Mouse (Mus musculus) midbrain, embryonic 13.5 days (tissue): Measurements from ENCODE around the gene Med12. TPM values are rescaled to one million over a fixed set of nuclear protein-coding genes. Genes with fewer than 3 reads are reported as not detected.
"Not testable (repeated sequence)": the region's sequence is repeated elsewhere in the genome, so short reads cannot be mapped to it uniquely, and the experiment has no call there.

Experiments
- ATAC-seq: fragments of 200-750 bp; cut with Nextera tagmentation; 2 replicates; pipeline ENCODE4 v1.8.0; 2017; ENCODE audit warnings: mild to moderate bottlenecking, moderate TSS enrichment, moderate library complexity
- H3K27ac ChIP-seq: fragments of 300-500 bp; sonication (generic); 2 replicates; pipeline ENCODE4 v1.5.1; 2015; ENCODE audit warnings: inconsistent platforms, mild to moderate bottlenecking, moderate library complexity
- H3K27me3 ChIP-seq: fragments of 300-500 bp; sonication (generic); 2 replicates; pipeline ENCODE4 v1.6.1; 2015; ENCODE audit warnings: mild to moderate bottlenecking, inconsistent platforms
- H3K36me3 ChIP-seq: fragments of 300-500 bp; sonication (generic); 2 replicates; pipeline ENCODE4 v1.6.1; 2015; ENCODE audit warnings: mild to moderate bottlenecking, inconsistent platforms
- H3K4me1 ChIP-seq: fragments of 300-500 bp; sonication (generic); replicated peaks from 2 replicates; pipeline ENCODE4 v1.6.1; 2015; ENCODE audit warnings: inconsistent platforms
- H3K4me2 ChIP-seq: fragments of 300-500 bp; sonication (generic); replicated peaks from 2 replicates; pipeline ENCODE4 v1.6.1; 2015; ENCODE audit warnings: moderate library complexity, mild to moderate bottlenecking, inconsistent platforms
- H3K4me3 ChIP-seq: fragments of 300-500 bp; sonication (generic); replicated peaks from 2 replicates; pipeline ENCODE4 v1.5.1; 2015; ENCODE audit warnings: mild to moderate bottlenecking, inconsistent platforms
- H3K9ac ChIP-seq: fragments of 300-500 bp; sonication (generic); replicated peaks from 2 replicates; pipeline ENCODE4 v1.6.1; 2015; ENCODE audit warnings: mild to moderate bottlenecking, inconsistent platforms
- H3K9me3 ChIP-seq: fragments of 300-500 bp; sonication (generic); 2 replicates; pipeline ENCODE4 v1.6.1; 2016; ENCODE audit warnings: mild to moderate bottlenecking, inconsistent platforms
- WGBS: fragments of 180-500 bp; shearing (Covaris S2); methylation state at CpG from one replicate; pipeline ENCODE4 v1.1.7; 2015; 5-methylcytosine and 5-hydroxymethylcytosine counted together
- polyA plus RNA-seq: library from polyadenylated mRNA; unstranded; fragments of >200 nt; fragmentation: Nextera tagmentation; extraction: Ambion mirVana; gene quantifications from 2 replicates; pipeline ENCODE4 v1.2.1, GENCODE M21; 2015

The Med12 gene
- polyA plus RNA-seq, 1 experiment from 2014 or later: 33.9 TPM

DNA sequence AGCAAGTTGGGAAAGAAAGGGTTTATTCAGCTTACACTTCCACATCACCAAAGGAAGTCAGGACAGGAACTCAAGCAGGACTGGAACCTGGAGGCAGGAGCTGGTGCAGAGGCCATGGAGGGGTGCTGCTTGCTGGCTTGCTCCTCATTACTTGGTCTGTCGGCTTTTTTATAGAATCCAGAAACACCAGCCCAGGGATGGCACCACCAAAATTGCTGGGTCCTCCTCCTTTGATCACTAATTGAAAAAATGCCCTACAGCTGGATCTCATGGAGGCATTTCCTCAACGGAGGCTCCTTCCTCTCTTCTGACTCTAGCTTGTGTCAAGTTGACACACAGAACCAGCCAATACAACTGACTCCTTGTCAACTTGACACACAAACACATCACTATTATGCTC lies 69.0 kb downstream of the Med12 start:
- ATAC-seq, H3K4me3 ChIP-seq, H3K4me2 ChIP-seq, H3K9me3 ChIP-seq, H3K27me3 ChIP-seq, H3K4me1 ChIP-seq, H3K9ac ChIP-seq, H3K27ac ChIP-seq, H3K36me3 ChIP-seq: not testable (repeated sequence)
- WGBS: 64% methylated on average over 2 of the region's 2 CpGs

DNA sequence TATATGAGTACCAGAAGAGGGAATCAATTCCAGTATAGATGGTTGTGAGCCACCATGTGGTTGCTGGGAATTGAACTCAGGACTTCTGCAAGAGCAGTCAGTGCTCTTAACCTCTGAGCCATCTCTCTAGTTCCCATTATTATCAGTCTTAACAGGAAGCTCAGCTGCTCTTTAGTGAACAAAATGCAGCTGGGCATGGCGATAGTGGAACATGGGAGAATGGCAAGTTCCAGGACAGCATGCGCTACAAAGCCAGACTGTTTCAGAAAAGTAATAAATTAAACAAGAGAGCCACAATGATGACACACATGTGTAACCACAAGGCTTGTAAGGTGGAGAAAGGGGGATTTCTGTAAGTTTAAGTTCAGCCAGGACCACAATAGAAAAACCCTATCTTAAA lies 71.6 kb downstream of the Med12 start:
- Histone ChIP-seq H3K27me3 (0 out of 2 replicates have a peak, but pooled peaks cover 5% of the 10 kb centered on the region), H3K27ac (no peak overlapping the region), H3K9me3 (no peaks in the 10 kb centered on the region), H3K9ac (no peak overlapping the region), H3K36me3 (no peaks in the 10 kb centered on the region), H3K4me1 (no peaks in the 10 kb centered on the region), H3K4me3 (no peak overlapping the region), H3K4me2 (no peak overlapping the region)
- no peak for ATAC-seq
- WGBS: 94% methylated on average over 2 of the region's 2 CpGs

DNA sequence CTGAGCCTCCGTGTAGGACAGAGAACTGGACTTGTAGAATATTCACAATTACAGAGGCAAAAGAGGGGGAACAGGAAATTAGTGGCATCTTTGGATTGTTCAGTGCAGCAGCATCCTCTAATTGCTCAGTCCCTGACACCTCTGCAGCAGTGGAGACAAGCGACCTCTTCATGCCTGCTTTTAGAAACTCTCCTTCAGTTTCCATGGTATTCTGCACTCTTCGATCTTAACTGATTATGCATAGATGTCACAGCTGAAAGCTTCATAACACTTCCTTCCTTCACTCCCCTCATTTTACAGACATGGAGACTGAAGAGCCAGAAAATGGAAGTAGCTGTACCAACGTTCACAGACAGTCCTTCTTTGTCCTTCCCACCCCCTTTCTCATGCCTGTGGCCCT lies 72.6 kb downstream of the Med12 start:
- no peak overlapping the region for H3K4me3 ChIP-seq
- H3K36me3 ChIP-seq: no peaks in the 10 kb centered on the region
- H3K4me2 ChIP-seq: no peak overlapping the region
- ATAC-seq: no peak
- H3K27me3 ChIP-seq: 0 out of 2 replicates have a peak, but pooled peaks cover 5% of the 10 kb centered on the region
- WGBS: 64% methylated on average over 4 of the region's 4 CpGs
- no peak overlapping the region for H3K9ac ChIP-seq
- H3K27ac ChIP-seq: no peak overlapping the region
- no peaks in the 10 kb centered on the region for H3K4me1 ChIP-seq
- no peaks in the 10 kb centered on the region for H3K9me3 ChIP-seq

Other genes with a start within 250 kb of the Med12 start
- gene Tex11, start 214.4 kb upstream of the Med12 start, polyA plus RNA-seq: 0.06 TPM in 1 of 2 replicates, not detected in the other
- gene Slc7a3, start 188.0 kb upstream of the Med12 start, polyA plus RNA-seq: 0.96 and 1.1 TPM in 2 replicates
- gene Snx12, start 51.5 kb upstream of the Med12 start, polyA plus RNA-seq: 53.3 and 55.8 TPM in 2 replicates
- gene Foxo4, start 19.5 kb upstream of the Med12 start, polyA plus RNA-seq: 0.86 and 1.1 TPM in 2 replicates
- gene Gm614, start 10.0 kb upstream of the Med12 start, polyA plus RNA-seq: not detected in 2 replicates
- 4.1 and 5.2 TPM in 2 replicates for gene Il2rg, start 5.8 kb upstream of the Med12 start, polyA plus RNA-seq
- gene Gm20489, start 5.0 kb upstream of the Med12 start, polyA plus RNA-seq: not detected in 2 replicates
- gene Nlgn3, start 25.1 kb downstream of the Med12 start, polyA plus RNA-seq: 55.1 and 56.6 TPM in 2 replicates
- 0.47 and 0.48 TPM in 2 replicates for gene Gjb1, start 102.3 kb downstream of the Med12 start, polyA plus RNA-seq
- gene Zmym3, start 146.8 kb downstream of the Med12 start, polyA plus RNA-seq: 60.3 and 62.7 TPM in 2 replicates
- gene Nono, start 155.3 kb downstream of the Med12 start, polyA plus RNA-seq: 483 and 484 TPM in 2 replicates
- gene Itgb1bp2, start 175.1 kb downstream of the Med12 start, polyA plus RNA-seq: 2.8 TPM in 2 replicates